Mouse (Mus musculus): ENCODE results near the gene Tmod2. TPM values are rescaled to one million over a fixed set of nuclear protein-coding genes. Genes with fewer than 3 reads are reported as not detected.

The Tmod2 gene
- polyA plus RNA-seq, 1 experiment from 2014 or later, result 28.5 TPM

DNA sequence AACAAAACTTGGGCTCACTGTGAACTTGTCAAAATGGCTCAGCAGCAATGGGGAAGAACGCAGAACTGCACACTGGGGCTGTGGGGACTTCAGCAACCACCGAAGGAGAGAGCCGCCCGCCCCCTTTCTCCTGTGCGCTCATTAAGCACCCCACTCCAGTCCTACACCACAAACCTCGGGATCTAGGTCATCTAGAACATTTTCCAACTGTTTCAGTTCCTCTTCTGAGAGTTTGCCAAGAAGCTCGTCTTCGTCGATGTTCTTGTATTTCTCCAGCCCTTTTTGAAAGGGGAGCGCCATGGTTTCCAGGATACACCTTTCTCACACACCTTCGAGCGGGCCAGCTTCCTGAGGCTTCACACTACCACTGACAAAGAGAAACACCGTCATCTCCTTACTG lies 14.1 kb downstream of the Tmod2 start:
- 87% methylated on average over 13 of the region's 13 CpGs for whole genome bisulfite sequencing
- H3K27me3 ChIP-seq (replicated peaks; ENCODE audit: control insufficient read depth, insufficient read depth, low read length), result no peaks in the 10 kb centered on the region
- no peaks in the 10 kb centered on the region for H3K9me3 ChIP-seq (ENCODE audit: control insufficient read depth, low read length)
- peaks cover 12% of the 10 kb centered on the region for H3K4me1 ChIP-seq (ENCODE audit: control insufficient read depth, insufficient read depth, low read length)
- no peak overlapping the region for H3K4me3 ChIP-seq (ENCODE audit: low read depth, low read length)
- no peak overlapping the region for H3K27ac ChIP-seq (replicated peaks; ENCODE audit: low read depth, low read length)
- DNase-seq (ENCODE audit: low spot score) (no peak), ATAC-seq (ENCODE audit: low read depth) (no peak)
- H3K4me2 ChIP-seq (ENCODE audit: low read depth, low read length), result no peak overlapping the region
- H3K36me3 ChIP-seq (ENCODE audit: control insufficient read depth, insufficient read depth, low read length), result peaks cover 9% of the 10 kb centered on the region; the same call in 1 of the 2 replicates
- H3K9ac ChIP-seq (ENCODE audit: low read depth, low read length), result no peak overlapping the region

DNA sequence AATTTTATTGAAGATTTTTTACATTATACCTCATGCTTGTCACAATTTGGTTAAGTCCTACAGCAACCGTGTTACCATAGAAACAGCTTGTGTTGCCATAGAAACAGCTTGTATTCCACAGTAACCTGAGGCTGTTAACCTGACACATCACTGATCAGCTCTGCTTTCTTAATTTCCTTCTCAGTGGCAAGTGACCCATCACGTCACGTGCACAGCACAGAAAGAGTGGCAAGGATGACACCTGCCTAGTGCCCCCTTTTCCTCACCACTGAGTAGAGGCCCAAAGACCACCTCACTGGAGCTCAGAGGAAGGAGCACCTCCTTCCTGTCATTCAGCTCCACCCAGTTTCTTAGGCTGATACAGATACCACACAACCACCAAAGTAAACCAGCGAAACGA lies 17.6 kb downstream of the Tmod2 start:
- no peaks in the 10 kb centered on the region for H3K27me3 ChIP-seq (replicated peaks; ENCODE audit: control insufficient read depth, insufficient read depth, low read length)
- no peaks in the 10 kb centered on the region for H3K4me1 ChIP-seq (ENCODE audit: control insufficient read depth, insufficient read depth, low read length)
- H3K9me3 ChIP-seq (ENCODE audit: control insufficient read depth, low read length), result no peaks in the 10 kb centered on the region
- H3K4me3 ChIP-seq (ENCODE audit: low read depth, low read length), result no peak overlapping the region
- H3K27ac ChIP-seq (replicated peaks; ENCODE audit: low read depth, low read length), result no peak overlapping the region
- DNase-seq (ENCODE audit: low spot score), result no peak
- no peak overlapping the region for H3K9ac ChIP-seq (ENCODE audit: low read depth, low read length)
- H3K36me3 ChIP-seq (ENCODE audit: control insufficient read depth, insufficient read depth, low read length), result peaks cover 18% of the 10 kb centered on the region; the same call in 1 of the 2 replicates
- ATAC-seq (ENCODE audit: low read depth), result no peak
- WGBS, result 79% methylated on average over 5 of the region's 5 CpGs
- no peak overlapping the region for H3K4me2 ChIP-seq (ENCODE audit: low read depth, low read length)

DNA sequence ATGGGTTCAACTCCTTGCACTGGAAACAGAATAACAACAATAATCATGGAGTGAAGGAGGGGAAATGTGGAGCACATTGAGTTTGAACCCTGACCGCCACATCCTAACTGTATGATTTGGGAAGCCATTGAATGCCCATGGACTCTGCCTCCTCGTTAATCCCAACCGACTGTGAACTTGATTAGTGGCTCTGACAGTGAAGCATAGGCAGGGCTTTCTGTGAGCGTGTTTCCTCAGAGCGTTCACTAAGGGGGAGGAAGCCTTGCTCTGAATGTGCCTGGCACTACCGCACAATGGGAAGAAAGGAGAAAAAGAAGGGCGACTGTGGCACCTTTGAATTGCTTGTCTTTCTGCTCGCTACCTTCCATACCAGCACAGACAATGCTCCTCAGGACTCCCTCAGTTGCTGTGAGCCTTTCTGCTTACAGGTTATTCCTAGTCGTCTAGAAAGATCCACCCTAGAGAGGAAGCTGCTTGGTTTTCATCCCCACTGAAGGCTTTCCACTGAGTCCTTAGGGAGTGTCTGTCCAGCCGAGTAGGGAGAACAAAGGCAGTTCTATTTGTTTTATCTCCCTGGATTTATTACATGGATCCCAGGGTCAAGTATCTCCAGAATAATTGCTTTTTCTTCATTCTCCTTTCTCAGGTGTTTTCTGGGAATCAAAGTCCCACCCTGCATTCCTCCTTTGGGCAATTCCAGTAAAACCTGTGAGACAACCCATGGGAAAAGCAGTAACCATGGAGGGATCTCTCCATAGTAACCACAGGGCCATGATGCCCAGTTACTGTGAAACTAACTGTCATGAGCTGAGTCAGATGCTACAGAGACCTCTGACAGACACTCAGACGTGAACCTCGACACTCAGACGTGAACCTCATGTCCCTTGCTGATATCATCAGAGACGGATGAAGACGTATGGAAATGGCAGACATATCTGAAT lies 21.0 kb downstream of the Tmod2 start:
- Histone ChIP-seq H3K9me3 (ENCODE audit: control insufficient read depth, low read length) (no peaks in the 10 kb centered on the region), H3K36me3 (ENCODE audit: control insufficient read depth, insufficient read depth, low read length) (peaks cover 23% of the 10 kb centered on the region; the same call in 1 of the 2 replicates), H3K4me2 (ENCODE audit: low read depth, low read length) (no peak overlapping the region), H3K27ac (replicated peaks; ENCODE audit: low read depth, low read length) (no peak overlapping the region), H3K9ac (ENCODE audit: low read depth, low read length) (no peak overlapping the region), H3K4me3 (ENCODE audit: low read depth, low read length) (no peak overlapping the region), H3K27me3 (replicated peaks; ENCODE audit: control insufficient read depth, insufficient read depth, low read length) (no peaks in the 10 kb centered on the region), H3K4me1 (ENCODE audit: control insufficient read depth, insufficient read depth, low read length) (no peaks in the 10 kb centered on the region)
- DNase-seq (ENCODE audit: low spot score), result no peak
- ATAC-seq (ENCODE audit: low read depth), result no peak
- 83% methylated on average over 15 of the region's 15 CpGs for WGBS

DNA sequence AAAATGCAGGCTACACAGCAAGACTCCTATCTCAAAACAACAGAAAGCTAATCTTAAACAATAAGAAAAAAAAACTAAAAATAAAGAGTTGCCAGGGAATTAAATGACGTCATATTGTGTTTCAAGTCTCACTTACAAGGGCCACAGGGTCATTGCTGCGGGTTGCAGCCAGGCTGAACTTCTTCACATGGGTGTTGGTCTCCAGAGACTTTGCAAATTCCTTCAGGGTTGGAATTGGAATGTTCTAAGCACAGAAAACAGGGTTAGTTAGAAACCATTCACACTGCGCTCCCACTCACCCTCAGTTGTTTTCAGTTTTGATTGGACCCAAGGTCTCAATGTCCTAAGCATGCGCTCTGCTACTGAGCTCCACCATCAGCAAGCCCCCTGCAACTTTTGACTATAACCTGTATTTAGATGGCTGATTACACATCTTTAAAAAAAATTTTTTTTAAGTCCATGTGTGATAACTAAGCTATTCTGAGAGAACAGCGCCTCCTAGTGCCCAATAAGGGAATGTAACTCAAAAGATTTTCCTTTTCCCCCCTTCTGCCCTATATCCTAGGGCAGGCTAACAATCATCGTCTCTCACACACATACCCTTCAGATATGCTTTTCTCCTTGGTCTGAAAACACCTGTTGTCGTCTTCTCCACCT lies 29.3 kb downstream of the Tmod2 start:
- DNase-seq (ENCODE audit: low spot score), result peak; percentile 58

DNA sequence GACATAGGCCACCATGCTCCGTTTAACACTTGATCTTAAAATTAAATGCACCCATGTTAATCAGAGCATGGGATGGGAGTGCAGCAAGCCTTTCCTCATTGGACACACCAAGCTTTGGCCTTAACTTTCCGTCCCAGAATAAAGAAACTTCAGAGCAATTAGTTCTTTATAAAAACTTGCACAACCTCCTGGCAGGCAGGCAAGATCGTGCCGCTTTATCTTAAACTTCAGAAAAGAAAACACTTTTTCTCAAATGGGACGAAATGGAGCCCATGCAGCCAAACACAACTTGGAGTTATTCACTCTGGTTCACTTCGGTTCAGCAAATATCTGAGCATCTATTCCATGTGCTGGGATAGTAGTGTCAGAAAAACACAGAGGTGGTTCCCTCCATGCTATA lies 31.8 kb downstream of the Tmod2 start:
- 88% methylated on average over 6 of the region's 6 CpGs for WGBS
- no peak for ATAC-seq (ENCODE audit: low read depth)

More for the DNA sequence above, 29.3 kb downstream of the Tmod2 start:
- H3K4me2 ChIP-seq (ENCODE audit: low read depth, low read length), result no peak overlapping the region
- 0 out of 2 replicates have a peak, but pooled peaks have one; percentile 30 for ATAC-seq (ENCODE audit: low read depth)
- H3K9me3 ChIP-seq (ENCODE audit: control insufficient read depth, low read length), result no peaks in the 10 kb centered on the region
- H3K9ac ChIP-seq (ENCODE audit: low read depth, low read length), result no peak overlapping the region
- WGBS, result 55% methylated on average over 7 of the region's 7 CpGs
- H3K27ac ChIP-seq (replicated peaks; ENCODE audit: low read depth, low read length), result no peak overlapping the region
- no peaks in the 10 kb centered on the region for H3K4me1 ChIP-seq (ENCODE audit: control insufficient read depth, insufficient read depth, low read length)
- H3K36me3 ChIP-seq (ENCODE audit: control insufficient read depth, insufficient read depth, low read length), result peaks cover 5% of the 10 kb centered on the region; the same call in 1 of the 2 replicates
- H3K27me3 ChIP-seq (replicated peaks; ENCODE audit: control insufficient read depth, insufficient read depth, low read length), result no peaks in the 10 kb centered on the region
- H3K4me3 ChIP-seq (ENCODE audit: low read depth, low read length), result no peak overlapping the region

DNA sequence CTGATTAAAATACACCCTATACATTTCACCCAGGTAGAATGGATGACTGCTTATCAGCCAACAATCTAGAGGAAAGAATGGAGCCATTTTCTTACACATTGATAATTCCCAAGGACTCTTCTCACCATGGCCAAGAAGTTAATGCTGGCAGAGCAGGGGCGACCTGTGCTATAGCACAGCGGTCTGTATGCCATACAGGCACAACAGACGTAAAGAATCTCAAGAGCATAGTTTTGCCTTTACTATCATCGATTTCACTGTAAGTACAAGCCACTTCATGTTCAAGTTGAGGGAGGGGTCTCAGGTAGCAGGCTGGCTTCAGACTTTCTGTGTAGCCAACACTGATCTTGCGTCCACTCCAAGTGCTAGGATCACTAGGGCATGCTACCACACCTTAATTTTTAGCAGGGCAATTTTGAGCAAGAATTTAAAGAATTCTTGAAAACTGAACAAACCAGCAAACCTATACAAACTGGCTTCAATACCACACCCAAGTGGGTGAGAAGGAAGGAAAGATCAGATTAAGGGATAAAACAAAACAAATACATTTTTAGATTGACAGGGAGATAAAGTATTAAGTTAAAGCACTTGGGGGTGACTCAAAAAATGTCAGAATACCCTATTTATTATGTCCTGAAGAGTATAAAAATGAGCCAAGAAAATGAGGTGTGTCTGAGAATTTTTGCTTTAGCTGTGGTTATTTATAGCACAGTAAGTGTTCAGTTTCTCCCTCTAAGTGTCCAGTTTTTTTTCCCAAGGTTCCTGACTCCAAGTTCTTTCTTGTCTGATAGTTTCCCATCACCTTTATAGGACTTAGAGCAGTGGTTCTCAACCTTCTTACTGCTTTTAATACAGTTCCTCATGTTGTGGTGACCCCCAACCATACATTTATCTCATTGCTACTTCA lies 39.8 kb downstream of the Tmod2 start:
- no peaks in the 10 kb centered on the region for H3K27me3 ChIP-seq (replicated peaks; ENCODE audit: control insufficient read depth, insufficient read depth, low read length)
- peaks cover 13% of the 10 kb centered on the region; the same call in 1 of the 2 replicates for H3K36me3 ChIP-seq (ENCODE audit: control insufficient read depth, insufficient read depth, low read length)
- no peak overlapping the region for H3K9ac ChIP-seq (ENCODE audit: low read depth, low read length)
- H3K9me3 ChIP-seq (ENCODE audit: control insufficient read depth, low read length), result no peaks in the 10 kb centered on the region
- H3K4me1 ChIP-seq (ENCODE audit: control insufficient read depth, insufficient read depth, low read length), result no peaks in the 10 kb centered on the region
- DNase-seq (ENCODE audit: low spot score) (no peak), ATAC-seq (ENCODE audit: low read depth) (no peak)
- H3K4me2 ChIP-seq (ENCODE audit: low read depth, low read length), result no peak overlapping the region
- 73% methylated on average over 5 of the region's 5 CpGs for WGBS
- no peak overlapping the region for H3K4me3 ChIP-seq (ENCODE audit: low read depth, low read length)
- no peak overlapping the region for H3K27ac ChIP-seq (replicated peaks; ENCODE audit: low read depth, low read length)

More for the DNA sequence above, 31.8 kb downstream of the Tmod2 start:
- no peak overlapping the region for H3K27ac ChIP-seq (replicated peaks; ENCODE audit: low read depth, low read length)
- no peaks in the 10 kb centered on the region for H3K9me3 ChIP-seq (ENCODE audit: control insufficient read depth, low read length)
- H3K27me3 ChIP-seq (replicated peaks; ENCODE audit: control insufficient read depth, insufficient read depth, low read length), result no peaks in the 10 kb centered on the region
- no peak overlapping the region for H3K4me2 ChIP-seq (ENCODE audit: low read depth, low read length)
- peaks cover 16% of the 10 kb centered on the region; the same call in 1 of the 2 replicates for H3K36me3 ChIP-seq (ENCODE audit: control insufficient read depth, insufficient read depth, low read length)
- DNase-seq (ENCODE audit: low spot score), result no peak
- no peak overlapping the region for H3K9ac ChIP-seq (ENCODE audit: low read depth, low read length)
- H3K4me3 ChIP-seq (ENCODE audit: low read depth, low read length), result no peak overlapping the region
- no peaks in the 10 kb centered on the region for H3K4me1 ChIP-seq (ENCODE audit: control insufficient read depth, insufficient read depth, low read length)

DNA sequence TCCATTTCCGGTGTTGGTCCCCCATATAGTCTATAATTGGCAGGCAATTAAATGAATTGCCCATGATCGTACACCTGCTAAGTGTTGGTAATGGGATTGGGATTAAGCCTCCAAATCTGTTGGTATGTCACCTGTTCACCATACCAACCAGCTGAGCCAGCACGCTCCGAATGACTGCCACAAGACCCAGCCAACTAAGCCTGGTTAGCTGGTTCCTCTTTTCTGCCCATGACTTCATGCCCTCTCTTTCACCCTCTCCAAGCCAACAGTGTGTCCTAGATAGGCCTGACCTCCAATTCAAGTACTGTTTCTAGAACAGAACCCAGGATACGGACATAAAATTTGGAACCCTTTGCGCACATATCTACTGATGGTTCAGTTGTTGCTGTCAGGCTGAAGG lies 42.7 kb downstream of the Tmod2 start:
- 88% methylated on average over 6 of the region's 6 CpGs for WGBS
- ATAC-seq (ENCODE audit: low read depth) (no peak), DNase-seq (ENCODE audit: low spot score) (no peak)
- no peaks in the 10 kb centered on the region for H3K27me3 ChIP-seq (replicated peaks; ENCODE audit: control insufficient read depth, insufficient read depth, low read length)
- no peak overlapping the region for H3K4me3 ChIP-seq (ENCODE audit: low read depth, low read length)
- H3K27ac ChIP-seq (replicated peaks; ENCODE audit: low read depth, low read length), result no peak overlapping the region
- H3K4me1 ChIP-seq (ENCODE audit: control insufficient read depth, insufficient read depth, low read length), result no peaks in the 10 kb centered on the region
- H3K9ac ChIP-seq (ENCODE audit: low read depth, low read length), result no peak overlapping the region
- no peak overlapping the region for H3K4me2 ChIP-seq (ENCODE audit: low read depth, low read length)
- H3K9me3 ChIP-seq (ENCODE audit: control insufficient read depth, low read length), result no peaks in the 10 kb centered on the region
- no peaks in the 10 kb centered on the region for H3K36me3 ChIP-seq (ENCODE audit: control insufficient read depth, insufficient read depth, low read length)

DNA sequence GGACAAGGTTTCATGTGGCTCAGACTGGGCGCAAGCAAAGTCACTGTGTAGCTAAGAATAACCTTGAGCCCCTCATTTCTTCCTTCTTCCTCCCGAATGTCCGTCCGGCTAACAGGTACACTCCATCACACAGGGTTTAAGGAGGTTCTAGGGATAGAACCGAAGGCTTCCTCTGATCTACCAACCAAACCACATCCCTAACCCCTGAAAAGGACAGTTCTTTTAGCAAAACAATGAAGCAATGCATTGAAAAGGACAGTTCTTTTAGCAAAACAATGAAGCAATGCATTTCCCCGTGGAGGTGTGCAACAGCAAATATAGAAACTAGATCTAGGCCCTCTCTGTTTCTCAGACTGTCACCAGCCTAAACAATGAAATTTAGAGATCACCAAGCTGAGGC lies 46.2 kb downstream of the Tmod2 start:
- Histone ChIP-seq H3K9ac (ENCODE audit: low read depth, low read length) (no peak overlapping the region), H3K4me1 (ENCODE audit: control insufficient read depth, insufficient read depth, low read length) (no peaks in the 10 kb centered on the region), H3K36me3 (ENCODE audit: control insufficient read depth, insufficient read depth, low read length) (no peaks in the 10 kb centered on the region), H3K9me3 (ENCODE audit: control insufficient read depth, low read length) (no peaks in the 10 kb centered on the region), H3K4me3 (ENCODE audit: low read depth, low read length) (no peak overlapping the region), H3K27ac (replicated peaks; ENCODE audit: low read depth, low read length) (no peak overlapping the region), H3K27me3 (replicated peaks; ENCODE audit: control insufficient read depth, insufficient read depth, low read length) (no peaks in the 10 kb centered on the region), H3K4me2 (ENCODE audit: low read depth, low read length) (no peak overlapping the region)
- ATAC-seq (ENCODE audit: low read depth) (no peak), DNase-seq (ENCODE audit: low spot score) (no peak)
- 84% methylated on average over 6 of the region's 6 CpGs for WGBS

All from embryonic facial prominence, embryonic 14.5 days (tissue).